Mouse (Mus musculus): ENCODE results near the gene Amotl2.

Gene Amotl2

GRCm38 (mm10) chr9:102719085-102719484, 2.6 kb downstream of the Amotl2 start:
- no peak for DNase-seq (ENCODE audit: low read depth)

- DNase-seq (ENCODE audit: low read depth) = no peak
Measured at GRCm38 (mm10) chr9:102719936-102720566, 3.6 kb downstream of the Amotl2 start.

GRCm38 (mm10) chr9:102720567-102721167, 4.2 kb downstream of the Amotl2 start:
- no peak for DNase-seq (ENCODE audit: low read depth)

GRCm38 (mm10) chr9:102721406-102721978, 5.0 kb downstream of the Amotl2 start:
- no peak for DNase-seq (ENCODE audit: low read depth)

GRCm38 (mm10) chr9:102722071-102722561, 5.6 kb downstream of the Amotl2 start:
- no peak for DNase-seq (ENCODE audit: low read depth)

GRCm38 (mm10) chr9:102722750-102723149, 6.3 kb downstream of the Amotl2 start:
- DNase-seq (ENCODE audit: low read depth) = no peak

- no peak for DNase-seq (ENCODE audit: low read depth)
Measured at GRCm38 (mm10) chr9:102723241-102723709, 6.8 kb downstream of the Amotl2 start.

- DNase-seq (ENCODE audit: low read depth) = no peak
Measured at GRCm38 (mm10) chr9:102723990-102724461, 7.6 kb downstream of the Amotl2 start.

GRCm38 (mm10) chr9:102724942-102725341, 8.5 kb downstream of the Amotl2 start:
- DNase-seq (ENCODE audit: low read depth) = no peak

GRCm38 (mm10) chr9:102725958-102726654, 9.6 kb downstream of the Amotl2 start:
- DNase-seq (ENCODE audit: low read depth) = no peak

- DNase-seq (ENCODE audit: low read depth) = no peak
Measured at GRCm38 (mm10) chr9:102726811-102727210, 10.3 kb downstream of the Amotl2 start.

- DNase-seq (ENCODE audit: low read depth) = no peak
Measured at GRCm38 (mm10) chr9:102727662-102728468, 11.4 kb downstream of the Amotl2 start.

GRCm38 (mm10) chr9:102728469-102728747, 11.9 kb downstream of the Amotl2 start:
- no peak for DNase-seq (ENCODE audit: low read depth)

- no peak for DNase-seq (ENCODE audit: low read depth)
Measured at GRCm38 (mm10) chr9:102729093-102729845, 12.8 kb downstream of the Amotl2 start.

GRCm38 (mm10) chr9:102729876-102730413, 13.5 kb downstream of the Amotl2 start:
- DNase-seq (ENCODE audit: low read depth) = no peak

GRCm38 (mm10) chr9:102731044-102731471, 14.6 kb downstream of the Amotl2 start:
- DNase-seq (ENCODE audit: low read depth) = no peak

- DNase-seq (ENCODE audit: low read depth) = no peak
Measured at GRCm38 (mm10) chr9:102731574-102732175, 15.2 kb downstream of the Amotl2 start.

GRCm38 (mm10) chr9:102732326-102732865, 15.9 kb downstream of the Amotl2 start:
- no peak for DNase-seq (ENCODE audit: low read depth)

GRCm38 (mm10) chr9:102733459-102733858, 17.0 kb downstream of the Amotl2 start:
- DNase-seq (ENCODE audit: low read depth) = no peak

Measured in naive thymus-derived CD4-positive, alpha-beta T cell, adult 2 months (primary cell).